Mouse (Mus musculus) heart, postnatal 25 days (tissue): ENCODE measurements around the gene Lyrm1. TPM values are rescaled to one million over a fixed set of nuclear protein-coding genes. Genes with fewer than 3 reads are reported as not detected.

ENCODE experiments used
- DNase-seq: peaks from one replicate; pipeline ENCODE4 v3.0.0; 2022; ENCODE audit warnings: low spot score
- intact Hi-C: fragments of 180-260 bp; cut with DNase I; formaldehyde crosslinking; loops from one replicate; pipeline ENCODE4 v1.15.1; 2025
- total RNA-seq, 2 experiments: library from RNA; stranded (reverse); gene quantifications; 2 replicates each; pipeline ENCODE4 v1.2.3; 2021

Gene Lyrm1
- 1 to 10 TPM; 7.8 to 8.1 TPM for total RNA-seq

DNA sequence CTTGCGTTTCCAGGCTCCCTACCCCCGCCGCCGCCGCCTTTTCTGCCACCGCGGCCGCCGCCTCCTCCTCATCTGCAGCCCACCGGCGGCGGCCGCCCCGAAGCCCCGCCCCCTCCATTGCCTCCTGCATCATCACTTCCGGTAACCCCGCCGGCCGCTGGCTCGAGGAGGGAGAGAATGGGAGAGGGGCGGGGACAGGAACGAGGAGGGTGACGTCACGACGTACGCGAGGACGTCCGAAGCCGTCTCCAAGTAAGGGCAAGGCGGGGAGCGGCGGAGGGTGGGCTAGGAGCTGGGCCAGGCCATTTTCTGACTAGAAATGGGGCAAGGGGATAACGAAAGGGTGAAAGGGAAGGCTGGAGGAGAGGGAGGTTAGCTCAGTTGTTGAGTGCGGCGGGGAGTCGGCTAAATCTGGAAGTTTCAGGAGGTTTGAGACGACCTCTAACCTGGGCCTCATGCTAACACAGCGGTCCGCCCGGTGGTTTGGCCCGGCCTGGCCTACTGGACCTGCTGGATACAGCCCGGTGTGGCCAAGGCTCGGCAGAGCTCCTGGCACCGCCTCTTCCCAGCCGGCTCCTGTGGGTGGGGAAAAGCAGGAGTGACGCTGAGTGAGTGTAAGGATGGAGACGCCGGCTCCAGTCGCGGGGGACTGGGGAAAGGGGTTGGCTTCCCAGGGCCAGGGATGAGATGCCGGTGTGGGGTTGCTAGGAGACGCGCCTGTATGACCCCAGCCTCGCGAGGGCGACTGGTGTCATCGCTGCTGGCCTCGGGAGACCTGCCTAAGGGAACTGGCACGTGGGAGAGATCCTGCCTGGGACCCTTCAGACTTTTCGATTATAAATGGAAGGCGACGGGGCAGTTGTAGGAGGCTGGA is at the start of gene Lyrm1, which contains the start of gene Dcun1d3:
TSS of gene Lyrm1 (plus strand) at position 223 of the 874 bp plus-strand sequence.
TSS of gene Dcun1d3 (minus strand) at position 660 of the 874 bp plus-strand sequence.
- DNase-seq = peak; percentile 95
- intact Hi-C loops = loop anchor here (5.0 to 10.0 kb wide), 3 partner anchors 101 to 739 kb away; partner anchors contain the start of genes Eri2, Rexo5, Thumpd1 and Uqcrc2

DNA sequence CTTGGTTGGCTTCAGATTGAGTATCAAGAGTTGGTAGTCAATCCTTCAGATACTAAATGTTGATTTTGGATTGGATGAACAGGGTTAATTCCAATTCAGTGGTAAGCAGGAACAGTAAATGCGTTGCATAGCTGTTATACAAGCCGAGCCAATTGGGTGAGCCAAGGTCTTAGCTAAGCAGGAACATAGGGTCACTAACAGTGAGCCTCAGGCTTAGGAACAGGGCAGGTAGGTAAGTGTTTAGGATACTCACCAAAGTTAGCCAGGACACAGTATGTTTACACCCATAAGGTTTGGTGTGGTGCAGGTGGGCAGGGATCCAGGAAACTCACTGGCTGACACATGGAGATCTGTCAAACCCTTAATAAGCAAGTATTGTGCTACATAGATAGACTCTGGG is 48.3 kb upstream of the Lyrm1 start:
- DNase-seq = no peak
- intact Hi-C loops = loop anchor here (5.0 to 10.0 kb wide), 4 partner anchors 210 to 477 kb away; partner anchors contain the start of genes Abca14, Abca15, Crym and Dnah3

DNA sequence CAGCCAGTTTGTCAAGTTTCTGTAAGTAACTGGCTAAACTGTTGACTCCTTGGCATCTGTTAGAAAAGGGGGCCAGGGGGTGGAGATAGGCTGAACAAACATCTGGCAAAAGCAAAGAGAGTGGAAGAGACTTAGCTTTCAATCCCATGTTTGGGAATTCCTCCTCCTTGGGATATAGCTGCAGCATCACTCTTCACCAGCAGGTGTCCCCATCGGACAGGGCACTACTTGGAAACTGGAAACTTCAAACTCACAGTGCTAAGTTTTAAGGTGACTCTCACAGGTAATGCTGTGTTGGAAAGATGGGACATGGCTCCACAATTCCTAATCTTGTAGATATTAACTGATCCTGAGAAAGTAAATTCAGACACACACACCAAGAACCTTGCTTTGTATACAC is 46.6 kb upstream of the Lyrm1 start:
- DNase-seq = peak; percentile 20
- intact Hi-C loops = loop anchor here (5.0 to 10.0 kb wide), 4 partner anchors 208 to 476 kb away; partner anchors contain the start of genes Abca14, Abca15, Crym and Dnah3

DNA sequence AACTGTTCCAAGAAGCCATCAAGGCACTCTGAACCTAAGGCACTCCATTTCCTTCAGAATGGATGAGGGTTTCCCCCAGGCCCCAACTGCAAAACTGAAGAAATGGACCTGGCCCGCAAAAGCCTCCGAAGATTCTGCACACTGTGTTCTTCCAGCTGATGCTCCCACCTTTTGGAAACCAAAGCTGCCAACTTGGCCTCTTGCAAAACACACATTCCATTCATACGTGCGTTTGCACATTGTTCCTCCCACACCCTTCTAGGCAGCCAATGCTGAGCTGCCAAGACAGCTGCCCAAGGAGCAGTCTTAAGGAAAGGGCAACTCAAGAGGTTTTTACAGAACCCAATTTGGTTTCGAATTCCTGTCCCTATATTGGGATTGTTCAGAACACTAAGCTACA is 44.9 kb upstream of the Lyrm1 start:
- DNase-seq = peak; percentile 51
- intact Hi-C loops = no loop called here

DNA sequence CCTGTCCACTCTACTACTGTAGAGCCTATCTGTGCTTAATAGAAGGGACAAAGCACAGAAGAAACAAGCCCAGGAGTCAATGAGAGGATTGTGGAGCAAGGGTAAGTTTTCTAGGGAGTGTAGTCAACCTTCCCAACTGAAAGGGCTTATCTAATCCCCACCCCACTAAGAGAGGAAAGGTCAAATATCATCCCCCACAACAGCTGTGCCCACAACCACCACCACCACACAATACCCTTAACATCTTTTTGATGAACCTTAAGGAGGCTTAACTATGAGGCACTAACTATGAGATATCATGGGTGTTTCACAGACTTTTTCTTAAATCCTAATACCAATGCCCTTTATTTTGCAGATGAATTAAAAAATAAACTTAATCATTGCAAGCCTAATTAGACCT is 43.2 kb upstream of the Lyrm1 start:
- intact Hi-C loops = no loop called here
- no peak for DNase-seq

DNA sequence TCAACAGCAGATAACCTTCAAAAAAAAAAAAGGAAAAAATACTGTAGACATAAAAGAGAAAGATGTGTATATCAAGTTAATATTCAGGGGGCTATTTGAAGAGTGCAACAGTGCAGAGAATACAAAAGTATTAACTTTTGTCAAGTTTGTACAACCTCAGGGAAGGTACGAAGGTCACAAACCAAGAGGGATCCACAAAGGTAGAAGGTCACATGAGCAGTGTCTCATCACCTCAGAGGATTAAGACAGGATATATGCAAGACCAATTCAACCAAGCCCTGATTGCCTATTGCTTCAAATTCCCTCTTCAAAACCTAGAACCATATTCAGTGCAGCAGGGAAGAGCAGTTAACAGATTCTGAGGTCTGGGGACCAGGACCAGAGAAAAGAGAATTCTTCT is 42.5 kb upstream of the Lyrm1 start:
- intact Hi-C loops = no loop called here
- no peak for DNase-seq

DNA sequence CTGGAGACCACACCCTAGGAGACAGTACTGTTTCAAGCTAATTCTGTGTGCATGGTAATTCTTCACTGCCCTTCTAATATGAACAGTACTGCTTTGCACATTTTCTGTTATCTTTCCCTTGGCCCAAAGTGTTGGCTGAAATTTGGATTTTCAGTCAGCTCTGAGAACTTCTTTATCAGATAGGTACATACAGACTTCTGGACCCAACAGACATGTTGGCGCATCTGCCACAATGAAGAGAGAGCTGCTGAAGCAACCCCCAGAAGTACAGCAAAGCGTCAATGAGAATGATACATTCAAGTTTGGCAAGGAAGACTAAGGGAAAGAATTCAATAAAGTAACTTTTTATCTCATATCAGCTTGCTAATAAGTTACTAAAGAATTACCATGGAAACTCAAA is 41.3 kb upstream of the Lyrm1 start:
- intact Hi-C loops = no loop called here
- no peak for DNase-seq

DNA sequence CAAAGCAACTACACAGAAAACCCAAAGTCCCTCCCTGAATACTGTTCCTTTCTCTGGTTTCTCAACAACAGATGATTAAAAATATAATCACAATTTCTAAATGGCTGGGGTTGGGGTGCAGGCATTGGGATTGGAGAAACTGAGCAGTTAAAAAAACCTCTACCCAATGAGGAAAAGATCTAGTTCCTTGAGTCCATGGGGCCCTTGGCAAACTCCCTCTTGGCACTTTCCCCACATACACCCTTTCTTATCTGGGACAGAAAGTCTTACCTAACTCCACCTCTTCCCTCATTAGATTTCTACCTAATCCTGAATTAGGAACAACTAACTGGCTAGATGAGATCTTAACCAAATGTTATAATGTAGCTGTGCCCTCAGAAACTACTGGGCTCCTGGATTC is 40.6 kb upstream of the Lyrm1 start:
- intact Hi-C loops = loop anchor here (5.0 kb wide), 1 partner anchor 37 kb away; no protein-coding TSS in a partner anchor
- no peak for DNase-seq

DNA sequence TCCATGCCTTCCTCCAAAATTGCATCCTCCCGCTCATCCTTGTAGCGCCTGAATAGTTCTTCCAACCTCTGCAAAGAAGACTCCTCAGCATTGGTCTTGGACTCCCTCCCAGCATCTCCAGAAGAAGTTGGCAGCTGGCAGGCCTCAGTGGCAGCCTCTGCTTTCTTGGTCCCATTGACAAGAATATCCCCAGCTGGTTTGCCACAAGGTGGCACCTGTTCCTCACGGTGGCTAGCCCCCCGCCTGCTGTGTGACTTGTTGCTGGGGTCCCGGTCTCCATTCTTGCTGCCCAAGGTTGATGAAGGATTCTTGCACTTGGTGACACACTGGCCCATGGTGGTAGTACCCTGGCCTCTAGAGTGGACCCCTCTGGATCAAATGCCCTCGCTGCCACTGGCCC is 36.2 kb upstream of the Lyrm1 start:
- intact Hi-C loops = loop anchor here (5.0 kb wide), 1 partner anchor 33 kb away; no protein-coding TSS in a partner anchor
- no peak for DNase-seq

DNA sequence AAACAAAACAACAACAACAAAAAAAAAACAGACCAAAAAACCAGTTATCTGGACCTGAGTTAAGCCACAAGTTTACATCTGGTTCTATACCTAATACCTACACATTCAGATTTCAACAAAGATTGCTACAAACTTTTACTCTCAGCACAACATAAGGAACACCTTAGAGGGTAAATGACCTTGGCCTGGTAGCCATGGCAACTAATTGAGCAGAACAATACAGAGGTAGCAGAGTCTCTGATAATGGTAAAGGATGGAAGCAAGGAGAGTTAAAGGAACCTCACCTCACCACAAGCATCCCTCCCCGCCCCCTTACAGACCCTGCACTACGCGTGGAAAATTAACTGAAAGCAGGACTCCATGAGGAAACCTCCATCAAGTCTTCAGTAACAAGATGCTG is 35.5 kb upstream of the Lyrm1 start:
- intact Hi-C loops = no loop called here
- no peak for DNase-seq

DNA sequence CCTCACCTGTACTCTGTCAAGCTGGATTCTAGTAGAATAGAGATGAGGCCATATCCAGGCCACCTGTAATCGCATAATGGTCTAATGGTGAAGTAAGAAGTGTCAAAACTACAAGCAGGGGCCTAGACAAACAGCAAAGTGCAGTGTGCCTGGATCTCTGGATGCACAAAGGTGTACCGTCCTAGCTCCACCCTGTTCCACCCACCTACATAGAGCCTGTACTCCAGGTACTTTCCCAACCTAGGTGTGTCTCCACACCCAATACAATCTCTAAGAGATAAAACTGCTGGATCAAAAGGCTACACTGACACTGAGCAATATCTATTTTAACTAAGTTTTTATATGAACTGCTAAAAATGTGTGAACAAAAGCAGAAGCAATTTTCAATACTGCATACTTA is 35.1 kb upstream of the Lyrm1 start:
- DNase-seq = no peak
- intact Hi-C loops = no loop called here

DNA sequence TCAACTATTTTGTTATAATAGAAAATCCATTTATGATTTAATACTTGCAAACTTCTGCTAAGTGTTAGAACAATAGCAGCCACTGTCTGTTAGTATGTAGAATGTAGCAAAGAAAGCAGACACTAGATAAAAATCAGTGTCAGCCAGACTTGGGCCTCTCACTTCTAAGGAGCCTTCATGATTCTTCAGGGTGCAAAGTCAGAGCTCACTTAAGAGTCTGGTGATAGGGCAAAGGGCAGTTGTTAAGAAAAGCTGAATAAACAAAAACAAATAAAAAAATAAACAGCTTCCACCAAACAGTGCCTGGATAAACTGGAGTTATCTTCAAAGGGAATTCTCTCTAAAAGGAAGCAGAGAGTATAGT is 34.7 kb upstream of the Lyrm1 start:
- no peak for DNase-seq
- intact Hi-C loops = no loop called here

DNA sequence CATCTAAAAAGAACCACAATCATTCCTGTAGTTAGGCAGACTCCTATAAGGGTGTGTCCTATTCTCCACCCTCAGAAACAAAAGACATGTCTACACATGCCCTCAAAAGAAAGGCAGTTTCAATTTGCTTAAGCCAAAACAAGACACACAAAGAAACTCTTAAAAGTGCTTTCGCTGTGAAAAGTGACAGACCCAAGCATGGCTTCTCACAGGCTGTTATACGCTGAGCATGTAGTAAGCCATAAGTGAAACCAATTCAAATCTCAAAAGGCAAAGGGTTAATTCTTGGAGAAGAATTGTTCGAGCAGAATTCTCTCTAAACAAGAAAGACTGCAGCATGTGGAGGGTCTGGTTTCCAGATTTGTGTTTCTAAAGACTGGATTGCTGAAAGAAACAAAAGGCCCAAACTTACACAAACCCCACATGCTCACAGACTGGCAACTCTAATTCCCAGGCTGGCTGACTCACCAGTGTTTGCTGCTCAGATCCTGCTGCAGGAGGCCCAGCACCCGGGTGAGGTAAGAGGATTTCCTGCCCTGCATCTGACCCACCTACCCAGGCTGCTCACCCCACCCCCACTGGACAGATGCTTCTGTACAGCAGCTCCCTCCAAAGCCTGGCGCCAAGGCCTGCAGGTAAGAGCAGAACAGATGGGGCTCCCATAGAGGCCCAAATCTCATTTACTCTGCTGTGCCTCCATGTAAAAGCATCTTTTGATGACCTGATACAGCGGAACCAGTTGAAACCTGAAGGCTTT is 34.1 kb upstream of the Lyrm1 start:
- DNase-seq = peak; percentile 37
- intact Hi-C loops = no loop called here

DNA sequence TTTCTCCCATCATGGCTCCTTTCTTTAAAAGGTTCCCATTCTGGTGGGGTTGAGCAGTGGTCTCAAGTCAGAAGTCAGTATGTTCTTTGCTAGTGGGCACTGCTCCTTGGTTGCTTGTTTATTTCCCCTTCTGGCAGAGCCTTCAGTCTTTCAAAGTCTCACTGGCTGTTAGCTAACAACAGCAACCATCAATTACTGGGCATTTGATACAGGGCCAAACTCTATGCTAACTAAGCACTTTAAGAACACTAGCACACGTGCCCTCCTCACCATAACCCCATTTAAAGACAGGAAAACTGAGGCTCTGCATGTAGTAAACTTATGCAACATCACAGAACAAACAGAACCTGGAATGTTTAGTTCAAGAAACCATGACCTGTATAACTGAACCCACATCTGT is 33.5 kb upstream of the Lyrm1 start:
- no peak for DNase-seq
- intact Hi-C loops = no loop called here

DNA sequence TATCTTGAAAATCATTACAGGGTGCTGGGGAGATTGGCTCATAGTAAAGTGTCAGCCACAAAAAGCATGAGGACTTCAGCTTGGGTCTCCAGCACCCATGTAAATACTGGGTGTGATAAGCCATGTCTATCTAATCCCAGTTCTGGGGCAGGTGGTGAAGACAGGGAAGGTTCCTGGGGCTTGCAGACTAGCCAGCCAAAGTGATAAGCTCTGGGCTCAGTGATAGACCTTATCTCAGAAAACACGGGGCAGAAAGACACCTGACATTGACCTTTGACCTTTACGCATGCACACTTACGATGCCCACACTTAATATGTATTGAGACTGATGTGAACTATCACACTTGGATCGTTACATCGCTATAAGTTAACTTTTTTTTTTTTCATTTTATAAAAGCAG is 31.2 kb upstream of the Lyrm1 start:
- DNase-seq = no peak
- intact Hi-C loops = no loop called here

DNA sequence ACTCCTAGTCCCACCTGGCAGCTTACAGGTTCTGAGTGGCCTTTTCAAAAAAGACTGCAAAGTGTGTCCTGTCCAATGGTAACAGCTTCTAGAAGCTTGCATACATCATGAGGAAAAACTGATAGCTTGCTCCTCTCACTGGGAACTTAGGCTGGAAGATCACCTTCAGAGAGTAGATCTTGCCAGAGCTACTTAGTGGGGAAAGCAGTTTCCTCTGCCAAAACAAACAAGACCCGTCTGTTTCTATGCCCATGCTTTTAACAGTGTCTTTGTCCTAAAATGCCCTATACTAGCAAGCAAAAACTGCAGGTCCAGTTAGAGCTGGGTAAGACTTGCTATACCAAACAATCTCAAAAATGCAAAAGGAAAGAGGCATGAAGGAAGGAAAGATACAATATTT is 29.5 kb upstream of the Lyrm1 start:
- intact Hi-C loops = no loop called here
- no peak for DNase-seq

DNA sequence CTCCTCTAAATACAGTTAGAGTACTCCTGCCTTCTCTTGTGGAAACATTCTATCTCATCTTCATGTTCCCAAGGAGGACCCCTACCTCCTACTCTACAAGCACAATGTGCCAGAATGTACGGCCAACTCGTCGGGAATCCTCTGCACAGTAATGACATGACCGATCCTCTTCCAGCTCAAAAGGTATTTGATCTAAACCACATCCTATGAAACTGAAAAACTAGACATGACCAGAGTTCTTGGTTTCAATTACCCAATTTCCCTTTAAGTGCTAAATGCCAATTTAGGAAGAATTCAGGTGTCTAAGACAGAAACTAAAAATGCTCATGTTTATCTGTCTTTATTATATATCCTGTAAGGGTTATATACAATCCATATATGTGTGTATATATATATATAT is 23.5 kb upstream of the Lyrm1 start:
- DNase-seq = no peak
- intact Hi-C loops = no loop called here

DNA sequence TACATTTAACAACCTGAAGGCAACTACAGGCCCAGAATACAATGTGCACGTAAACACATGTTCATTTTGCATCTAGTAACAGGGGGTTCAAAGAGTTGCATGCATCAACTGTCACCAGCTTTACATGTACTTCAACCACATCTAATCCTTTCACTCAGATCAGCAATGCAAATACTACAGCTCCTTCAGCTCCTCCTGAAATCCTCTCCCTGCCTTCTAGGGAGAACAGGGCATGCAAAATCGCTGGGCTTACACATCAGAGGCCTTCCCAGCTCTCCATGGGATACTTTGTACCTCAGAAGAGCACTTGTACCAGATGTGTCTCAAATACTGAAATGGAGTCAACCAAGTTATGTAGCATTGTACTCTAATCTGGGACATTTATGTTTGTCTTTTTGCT is 22.6 kb upstream of the Lyrm1 start:
- intact Hi-C loops = no loop called here
- DNase-seq = no peak

DNA sequence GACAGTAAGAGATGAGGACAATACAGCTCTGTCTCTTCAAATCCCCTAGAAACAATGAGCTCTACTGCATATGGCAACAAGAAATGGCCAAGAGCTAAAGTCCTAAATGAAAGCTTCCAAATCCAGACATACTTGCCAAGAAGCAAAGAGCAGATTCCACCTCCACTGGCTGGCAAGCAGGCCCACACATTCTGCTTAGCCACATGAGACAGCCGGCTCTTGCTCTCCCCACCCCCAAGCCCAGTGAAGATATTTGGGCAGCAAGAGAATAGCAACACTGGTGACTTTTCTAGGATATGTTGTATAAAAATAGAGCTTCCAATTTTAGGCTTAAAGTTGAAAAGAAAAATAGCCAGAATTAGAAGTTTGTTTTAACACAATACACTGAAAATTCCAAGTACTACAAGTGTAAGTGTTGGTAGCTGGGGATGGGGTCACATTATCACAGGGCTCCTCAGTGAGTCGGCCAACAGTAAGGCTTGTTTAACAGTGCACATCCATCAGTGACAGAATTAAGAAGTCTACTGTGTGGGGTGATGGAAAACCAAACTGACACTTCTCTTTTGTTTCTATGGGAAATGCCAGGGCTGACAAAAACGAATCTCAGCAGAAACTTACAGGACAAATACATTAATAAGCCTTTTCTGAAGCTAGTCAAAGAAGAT is 19.8 kb upstream of the Lyrm1 start:
- intact Hi-C loops = no loop called here
- no peak for DNase-seq

DNA sequence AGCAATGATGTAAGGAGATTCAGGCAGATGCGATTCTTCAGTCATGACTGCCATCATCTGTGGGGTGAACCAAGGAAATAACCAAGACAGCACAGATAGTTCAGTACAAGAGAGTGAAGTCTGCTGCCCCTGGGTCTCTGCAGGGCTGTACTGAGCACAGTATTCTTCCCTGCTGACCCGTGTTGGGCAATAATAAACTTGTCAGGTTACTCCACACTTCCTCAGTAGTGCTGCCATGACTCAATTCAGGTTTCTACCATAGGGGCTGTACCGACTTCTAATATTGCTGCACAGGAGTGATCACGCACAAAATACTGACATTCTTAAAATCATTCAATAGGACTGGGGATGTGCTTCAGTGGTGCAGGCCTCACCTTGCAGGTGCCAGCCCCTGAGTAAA is 16.5 kb upstream of the Lyrm1 start:
- intact Hi-C loops = no loop called here
- no peak for DNase-seq
